Mouse (Mus musculus) lung, embryonic 16.5 days (tissue): ENCODE data around the gene Olfr1393. TPM values are rescaled to one million over a fixed set of nuclear protein-coding genes. Genes with fewer than 3 reads are reported as not detected.

Experiments
- ATAC-seq: fragments of 200-750 bp; cut with Nextera tagmentation; 2 replicates; pipeline ENCODE4 v1.8.0; 2017; ENCODE audit warnings: low read depth, mild to moderate bottlenecking, moderate library complexity
- H3K27ac ChIP-seq: fragments of 300-500 bp; sonication (generic); 2 replicates; pipeline ENCODE4 v1.5.1; 2014; ENCODE audit warnings: mild to moderate bottlenecking, control low read depth, low read length
- H3K27me3 ChIP-seq: fragments of 300-500 bp; sonication (generic); 2 replicates; pipeline ENCODE4 v1.6.1; 2014; ENCODE audit warnings: low read depth, low read length, mixed read lengths; ENCODE audit not compliant: control insufficient read depth, insufficient read depth
- H3K36me3 ChIP-seq: fragments of 300-500 bp; sonication (generic); 2 replicates; pipeline ENCODE4 v1.6.1; 2014; ENCODE audit warnings: low read length; ENCODE audit not compliant: control insufficient read depth, insufficient read depth
- H3K4me1 ChIP-seq: fragments of 300-500 bp; sonication (generic); replicated peaks from 2 replicates; pipeline ENCODE4 v1.6.1; 2014; ENCODE audit warnings: low read length, mixed read lengths; ENCODE audit not compliant: control insufficient read depth, insufficient read depth
- H3K4me2 ChIP-seq: fragments of 300-500 bp; sonication (generic); 2 replicates; pipeline ENCODE4 v1.6.1; 2014; ENCODE audit warnings: low read depth, low read length, control low read depth
- H3K4me3 ChIP-seq: fragments of 300-500 bp; sonication (generic); 2 replicates; pipeline ENCODE4 v1.5.1; 2014; ENCODE audit warnings: mild to moderate bottlenecking, low read length, control low read depth
- H3K9ac ChIP-seq: fragments of 300-500 bp; sonication (generic); 2 replicates; pipeline ENCODE4 v1.6.1; 2014; ENCODE audit warnings: low read length, control low read depth
- H3K9me3 ChIP-seq: fragments of 300-500 bp; sonication (generic); 2 replicates; pipeline ENCODE4 v1.6.1; 2016; ENCODE audit warnings: low read length; ENCODE audit not compliant: control insufficient read depth
- WGBS: fragments of 180-500 bp; shearing (Covaris S2); extraction: QIAGEN DNeasy Blood & Tissue Kit; methylation state at CpG from one replicate; pipeline ENCODE4 v1.1.7; 2014; 5-methylcytosine and 5-hydroxymethylcytosine counted together
- polyA plus RNA-seq: library from polyadenylated mRNA; unstranded; fragments of >200 nt; fragmentation: Nextera tagmentation; extraction: Ambion mirVana; gene quantifications from 2 replicates; pipeline ENCODE4 v1.2.1, GENCODE M21; 2015

The Olfr1393 gene
- polyA plus RNA-seq, 1 experiment from 2014 or later, result 0.05 TPM

GRCm38 (mm10) chr11:49322442-49322841 lies 44.3 kb downstream of the Olfr1393 start, which contains the start of gene Olfr1391:
Olfr1391 (plus strand) TSS chr11:49322742.
- Histone ChIP-seq H3K4me1 (no peaks in the 10 kb centered on the region), H3K36me3 (no peaks in the 10 kb centered on the region), H3K9ac (no peak within 1 kb of the TSS), H3K4me3 (no peak within 1 kb of the TSS), H3K27ac (no peak within 1 kb of the TSS), H3K4me2 (no peak within 1 kb of the TSS), H3K27me3 (no peaks in the 10 kb centered on the region), H3K9me3 (no peaks in the 10 kb centered on the region)
- 77% methylated on average over 2 of the region's 2 CpGs for WGBS
- no peak for ATAC-seq

- no peak overlapping the region for H3K27ac ChIP-seq
These were observed 48.6 kb downstream of the Olfr1393 start for GRCm38 (mm10) chr11:49326726-49327125.

GRCm38 (mm10) chr11:49329686-49330085 lies 51.6 kb downstream of the Olfr1393 start:
- no peaks in the 10 kb centered on the region for H3K27me3 ChIP-seq
- H3K4me2 ChIP-seq, result no peak overlapping the region
- H3K4me1 ChIP-seq, result no peaks in the 10 kb centered on the region
- 65% methylated on average over 1 of the region's 1 CpGs for WGBS
- H3K9ac ChIP-seq, result no peak overlapping the region
- H3K27ac ChIP-seq, result no peak overlapping the region
- H3K9me3 ChIP-seq, result no peaks in the 10 kb centered on the region
- no peak for ATAC-seq
- no peak overlapping the region for H3K4me3 ChIP-seq
- no peaks in the 10 kb centered on the region for H3K36me3 ChIP-seq

More at GRCm38 (mm10) chr11:49326726-49327125, 48.6 kb downstream of the Olfr1393 start:
- Histone ChIP-seq H3K4me1 (no peaks in the 10 kb centered on the region), H3K27me3 (no peaks in the 10 kb centered on the region), H3K4me3 (no peak overlapping the region), H3K4me2 (no peak overlapping the region), H3K9me3 (no peaks in the 10 kb centered on the region), H3K9ac (no peak overlapping the region), H3K36me3 (no peaks in the 10 kb centered on the region)
- ATAC-seq, result no peak
- 79% methylated on average over 3 of the region's 3 CpGs for WGBS

Other genes with a start within 250 kb of the Olfr1393 start
- gene 9930111J21Rik2, start 227.1 kb upstream of the Olfr1393 start, polyA plus RNA-seq, result 0.78 TPM in 2 replicates
- gene Tgtp2, start 214.1 kb upstream of the Olfr1393 start, polyA plus RNA-seq, result 0.69 and 2.4 TPM in 2 replicates
- 2.5 and 3.6 TPM in 2 replicates for gene Ifi47, start 201.7 kb upstream of the Olfr1393 start, polyA plus RNA-seq
- gene Olfr1396, start 163.4 kb upstream of the Olfr1393 start, polyA plus RNA-seq, result 0.15 TPM in 1 of 2 replicates, not detected in the other
- gene Olfr1395, start 136.0 kb upstream of the Olfr1393 start, polyA plus RNA-seq, result not detected in 2 replicates
- gene Olfr1394, start 123.9 kb upstream of the Olfr1393 start, polyA plus RNA-seq, result not detected in 2 replicates
- gene Btnl9, start 91.1 kb upstream of the Olfr1393 start, polyA plus RNA-seq, result 0.73 and 0.84 TPM in 2 replicates
- 35.8 and 38.2 TPM in 2 replicates for gene Zfp62, start 75.0 kb upstream of the Olfr1393 start, polyA plus RNA-seq
- gene Mgat1, start 34.1 kb upstream of the Olfr1393 start, polyA plus RNA-seq, result 73.0 and 78.9 TPM in 2 replicates
- gene Olfr1392, start 7.0 kb downstream of the Olfr1393 start, polyA plus RNA-seq, result 0.14 TPM in 1 of 2 replicates, not detected in the other
- not detected in 2 replicates for gene Olfr10, start 26.4 kb downstream of the Olfr1393 start, polyA plus RNA-seq
- gene Olfr1391, start 44.4 kb downstream of the Olfr1393 start, polyA plus RNA-seq, result not detected in 2 replicates
- gene Olfr1390, start 56.9 kb downstream of the Olfr1393 start, polyA plus RNA-seq, result not detected in 2 replicates
- not detected in 2 replicates for gene Olfr1389, start 144.8 kb downstream of the Olfr1393 start, polyA plus RNA-seq
- 0.05 TPM in 1 of 2 replicates, not detected in the other for gene Olfr1388, start 158.3 kb downstream of the Olfr1393 start, polyA plus RNA-seq
- gene Olfr1387, start 177.0 kb downstream of the Olfr1393 start, polyA plus RNA-seq, result not detected in 2 replicates
- gene Olfr1386, start 186.7 kb downstream of the Olfr1393 start, polyA plus RNA-seq, result not detected in 2 replicates
- not detected in 2 replicates for gene Olfr1385, start 210.8 kb downstream of the Olfr1393 start, polyA plus RNA-seq
- gene Olfr1384, start 228.4 kb downstream of the Olfr1393 start, polyA plus RNA-seq, result not detected in 2 replicates
- not detected in 2 replicates for gene Olfr1383, start 241.3 kb downstream of the Olfr1393 start, polyA plus RNA-seq
- not detected in 2 replicates for gene Olfr1382, start 249.9 kb downstream of the Olfr1393 start, polyA plus RNA-seq